Mouse (Mus musculus) embryonic facial prominence, embryonic 10.5 days (tissue): ENCODE measurements around the gene Hspa5. TPM values are rescaled to one million over a fixed set of nuclear protein-coding genes. Genes with fewer than 3 reads are reported as not detected.
"Not testable (repeated sequence)": the region's sequence is repeated elsewhere in the genome, so short reads cannot be mapped to it uniquely, and the experiment has no call there.

Experiments
- DNase-seq: peaks from one replicate; pipeline ENCODE4 v3.0.0-alpha.2; 2017; ENCODE audit warnings: low spot score
- H3K27ac ChIP-seq: fragments of 300-500 bp; sonication (generic); replicated peaks from 2 replicates; pipeline ENCODE4 v1.5.1; 2016; ENCODE audit warnings: mild to moderate bottlenecking
- H3K27me3 ChIP-seq: fragments of 300-500 bp; sonication (generic); replicated peaks from 2 replicates; pipeline ENCODE4 v1.6.1; 2016; ENCODE audit warnings: low read depth, mild to moderate bottlenecking; ENCODE audit not compliant: poor library complexity, severe bottlenecking
- H3K36me3 ChIP-seq: fragments of 300-500 bp; sonication (generic); replicated peaks from 2 replicates; pipeline ENCODE4 v1.6.1; 2016; ENCODE audit warnings: mild to moderate bottlenecking, moderate library complexity
- H3K4me1 ChIP-seq: fragments of 300-500 bp; sonication (generic); 2 replicates; pipeline ENCODE4 v1.6.1; 2016
- H3K4me3 ChIP-seq: fragments of 300-500 bp; sonication (generic); 2 replicates; pipeline ENCODE4 v1.5.1; 2016; ENCODE audit warnings: mild to moderate bottlenecking, moderate library complexity
- H3K9me3 ChIP-seq: fragments of 300-500 bp; sonication (generic); 2 replicates; pipeline ENCODE4 v1.6.1; 2016; ENCODE audit warnings: mild to moderate bottlenecking
- WGBS: fragments of 180-500 bp; shearing (Covaris S2); methylation state at CpG from one replicate; pipeline ENCODE4 v1.1.7; 2016; 5-methylcytosine and 5-hydroxymethylcytosine counted together
- polyA plus RNA-seq: library from polyadenylated mRNA; unstranded; fragments of >200 nt; fragmentation: Nextera tagmentation; extraction: Ambion mirVana; gene quantifications from 2 replicates; pipeline ENCODE4 v1.2.1, GENCODE M21; 2016

Hspa5 gene
- polyA plus RNA-seq, 1 experiment from 2014 or later, result 908 TPM

GRCm38 (mm10) chr2:34777237-34777868 is 5.6 kb downstream of the Hspa5 start:
- H3K9me3 ChIP-seq, result no peaks in the 10 kb centered on the region
- H3K27ac ChIP-seq, result no peak overlapping the region
- peak overlapping the region; percentile 79 for H3K4me3 ChIP-seq
- DNase-seq, result no peak
- peaks cover 95% of the 10 kb centered on the region for H3K36me3 ChIP-seq
- H3K4me1 ChIP-seq, result peaks cover 40% of the 10 kb centered on the region
- no peaks in the 10 kb centered on the region for H3K27me3 ChIP-seq
- 77% methylated on average over 1 of the region's 1 CpGs for WGBS

GRCm38 (mm10) chr2:34783064-34784020 is 11.6 kb downstream of the Hspa5 start:
- Histone ChIP-seq H3K36me3 (peaks cover 92% of the 10 kb centered on the region), H3K4me3 (no peak overlapping the region), H3K4me1 (no peaks in the 10 kb centered on the region), H3K9me3 (no peaks in the 10 kb centered on the region), H3K27me3 (no peaks in the 10 kb centered on the region), H3K27ac (no peak overlapping the region)
- no peak for DNase-seq
- 93% methylated on average over 14 of the region's 14 CpGs for WGBS

- Histone ChIP-seq H3K27me3 (no peaks in the 10 kb centered on the region), H3K4me3 (no peak overlapping the region), H3K4me1 (no peaks in the 10 kb centered on the region), H3K36me3 (peaks cover 92% of the 10 kb centered on the region), H3K27ac (no peak overlapping the region), H3K9me3 (no peaks in the 10 kb centered on the region)
- WGBS, result 81% methylated on average over 2 of the region's 2 CpGs
- peak; percentile 50 for DNase-seq
Measured at GRCm38 (mm10) chr2:34784085-34784484, 12.3 kb downstream of the Hspa5 start.

- Histone ChIP-seq H3K4me1 (no peaks in the 10 kb centered on the region), H3K27me3 (no peaks in the 10 kb centered on the region), H3K9me3 (no peaks in the 10 kb centered on the region), H3K36me3 (peaks cover 72% of the 10 kb centered on the region), H3K27ac (no peak overlapping the region), H3K4me3 (no peak overlapping the region)
- DNase-seq, result no peak
- WGBS, result 95% methylated on average over 8 of the region's 8 CpGs
Measured at GRCm38 (mm10) chr2:34790282-34790681, 18.5 kb downstream of the Hspa5 start.

DNA sequence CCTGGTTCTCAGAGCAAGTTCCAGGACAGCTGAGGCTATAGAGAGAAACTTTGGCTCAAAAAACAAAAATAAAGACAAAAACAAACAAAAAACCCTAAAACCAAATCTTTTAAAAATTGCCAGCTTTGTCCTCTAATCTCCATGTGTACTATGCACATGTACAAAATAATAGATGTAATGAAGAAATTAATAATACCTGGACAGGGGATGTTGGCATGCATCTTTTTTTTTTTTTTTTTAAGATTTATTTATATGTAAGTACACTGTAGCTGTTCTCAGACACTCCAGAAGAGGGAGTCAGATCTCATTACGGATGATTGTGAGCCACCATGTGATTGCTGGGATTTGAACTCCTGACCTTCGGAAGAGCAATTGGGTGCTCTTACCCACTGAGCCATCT is 20.8 kb downstream of the Hspa5 start:
- DNase-seq, H3K4me3 ChIP-seq, H3K4me1 ChIP-seq, H3K9me3 ChIP-seq, H3K27me3 ChIP-seq, H3K27ac ChIP-seq: not testable (repeated sequence)
- H3K36me3 ChIP-seq, result peaks cover 70% of the 10 kb centered on the region
- 87% methylated on average over 2 of the region's 2 CpGs for WGBS

DNA sequence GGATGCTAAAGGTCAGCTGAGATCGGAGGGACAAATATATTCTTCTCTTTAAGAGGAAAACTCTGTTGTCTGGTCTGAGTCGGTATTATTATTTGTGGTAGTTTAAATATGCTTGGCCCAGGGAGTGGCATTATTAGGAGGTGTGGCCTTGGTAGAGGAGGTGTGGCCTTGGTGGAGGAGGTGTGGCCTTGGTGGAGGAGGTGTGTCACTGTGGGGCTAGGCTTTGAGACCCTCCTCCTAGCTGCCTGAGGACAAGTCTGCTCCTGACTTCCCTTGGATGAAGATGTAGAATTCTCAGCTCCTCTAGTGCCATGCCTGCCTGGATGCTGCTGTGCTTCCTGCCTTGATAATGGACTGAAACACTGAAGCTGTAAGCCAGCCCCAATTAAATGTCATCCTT is 22.7 kb downstream of the Hspa5 start:
- H3K27ac ChIP-seq, result no peak overlapping the region
- no peak overlapping the region for H3K4me3 ChIP-seq
- peaks cover 10% of the 10 kb centered on the region for H3K4me1 ChIP-seq
- peaks cover 54% of the 10 kb centered on the region for H3K36me3 ChIP-seq
- WGBS, result 88% methylated on average over 2 of the region's 2 CpGs
- no peaks in the 10 kb centered on the region for H3K9me3 ChIP-seq
- no peak for DNase-seq
- no peaks in the 10 kb centered on the region for H3K27me3 ChIP-seq

GRCm38 (mm10) chr2:34795426-34795825 is 23.7 kb downstream of the Hspa5 start:
- H3K36me3 ChIP-seq, result peaks cover 46% of the 10 kb centered on the region
- 92% methylated on average over 7 of the region's 7 CpGs for WGBS
- DNase-seq, result no peak
- no peaks in the 10 kb centered on the region for H3K9me3 ChIP-seq
- no peak overlapping the region for H3K4me3 ChIP-seq
- H3K27ac ChIP-seq, result no peak overlapping the region
- no peaks in the 10 kb centered on the region for H3K27me3 ChIP-seq
- peaks cover 16% of the 10 kb centered on the region for H3K4me1 ChIP-seq

- Histone ChIP-seq H3K36me3 (peaks cover 35% of the 10 kb centered on the region), H3K4me1 (peaks cover 34% of the 10 kb centered on the region), H3K27me3 (no peaks in the 10 kb centered on the region), H3K27ac (peak within 1 kb of the TSS; percentile 86), H3K4me3 (peak within 1 kb of the TSS; percentile 79), H3K9me3 (no peaks in the 10 kb centered on the region)
- peak; percentile 88 for DNase-seq
- 5% methylated on average over 44 of the region's 44 CpGs for WGBS
Measured at GRCm38 (mm10) chr2:34799357-34800256, 27.8 kb downstream of the Hspa5 start, which contains the start of gene Rabepk. Rabepk (minus strand) TSS chr2:34799912.

- H3K9me3 ChIP-seq, result no peaks in the 10 kb centered on the region
- H3K27ac ChIP-seq, result no peak overlapping the region
- peaks cover 34% of the 10 kb centered on the region for H3K4me1 ChIP-seq
- H3K36me3 ChIP-seq, result peaks cover 33% of the 10 kb centered on the region
- peak overlapping the region; percentile 79 for H3K4me3 ChIP-seq
- no peaks in the 10 kb centered on the region for H3K27me3 ChIP-seq
- 80% methylated on average over 7 of the region's 7 CpGs for WGBS
- no peak for DNase-seq
Measured at GRCm38 (mm10) chr2:34800371-34800770, 28.6 kb downstream of the Hspa5 start.

- H3K9me3 ChIP-seq, result no peaks in the 10 kb centered on the region
- H3K36me3 ChIP-seq, result peaks cover 33% of the 10 kb centered on the region
- 5% methylated on average over 39 of the region's 39 CpGs for WGBS
Measured at GRCm38 (mm10) chr2:34801516-34802482, 30.0 kb downstream of the Hspa5 start.

DNA sequence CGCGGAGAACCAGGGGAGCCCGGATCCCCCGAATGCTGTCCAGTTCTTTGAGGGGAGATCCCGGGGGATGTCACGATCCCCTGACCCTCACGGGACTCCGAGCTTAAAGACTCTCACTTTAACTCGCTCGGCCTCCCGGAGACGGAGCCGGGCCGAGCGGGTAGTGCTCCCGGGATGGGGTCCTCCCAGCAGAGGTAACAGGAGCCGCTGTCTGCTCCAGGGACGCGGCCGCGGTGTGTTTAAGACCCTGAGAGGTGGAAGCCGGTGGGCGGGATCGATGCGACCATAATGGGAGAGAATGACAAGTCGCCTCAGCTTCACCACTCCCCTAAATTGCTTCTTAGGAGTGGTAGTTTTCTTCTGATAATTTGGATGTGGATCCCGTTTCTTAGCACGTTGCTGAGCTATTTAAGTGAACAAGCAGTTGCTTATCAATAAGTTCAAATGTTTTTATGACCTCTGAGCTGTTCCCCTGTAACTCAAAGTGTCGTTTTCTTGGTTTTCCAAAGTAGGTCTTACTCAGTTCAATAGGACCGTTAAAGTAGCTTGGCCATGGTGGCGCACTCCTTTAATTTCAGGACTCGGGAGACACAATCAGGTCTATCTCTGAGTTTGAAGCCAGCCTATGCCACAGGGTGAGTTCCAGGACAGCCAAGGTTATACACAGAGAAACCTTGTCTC is 30.9 kb downstream of the Hspa5 start:
- peak; percentile 43 for DNase-seq
- peak overlapping the region; percentile 69 for H3K4me3 ChIP-seq
- peak overlapping the region; percentile 90 for H3K27ac ChIP-seq
- H3K9me3 ChIP-seq, H3K27me3 ChIP-seq: not testable (repeated sequence)
- peaks cover 34% of the 10 kb centered on the region for H3K4me1 ChIP-seq
- H3K36me3 ChIP-seq, result peaks cover 39% of the 10 kb centered on the region
- WGBS, result under 1% methylated on average over 32 of the region's 32 CpGs

More at GRCm38 (mm10) chr2:34801516-34802482, 30.0 kb downstream of the Hspa5 start:
- H3K27me3 ChIP-seq, result no peaks in the 10 kb centered on the region
- peaks cover 34% of the 10 kb centered on the region for H3K4me1 ChIP-seq
- H3K4me3 ChIP-seq, result peak overlapping the region; percentile 69
- peak; percentile 98 for DNase-seq
- peak overlapping the region; percentile 90 for H3K27ac ChIP-seq
